Mouse (Mus musculus) liver, embryonic 13.5 days (tissue): ENCODE results near the gene Sat2. TPM values are rescaled to one million over a fixed set of nuclear protein-coding genes. Genes with fewer than 3 reads are reported as not detected.

ENCODE experiments used
- ATAC-seq: fragments of 200-750 bp; cut with Nextera tagmentation; 2 replicates; pipeline ENCODE4 v1.8.0; 2017; ENCODE audit warnings: low read depth, mild to moderate bottlenecking, moderate number of reproducible peaks, moderate library complexity
- DNase-seq: peaks from one replicate; pipeline ENCODE4 v3.0.0; 2022
- H3K27ac ChIP-seq: fragments of 300-500 bp; sonication (generic); 2 replicates; pipeline ENCODE4 v1.5.1; 2015; ENCODE audit warnings: moderate library complexity, mild to moderate bottlenecking, inconsistent platforms
- H3K27me3 ChIP-seq: fragments of 300-500 bp; sonication (generic); 2 replicates; pipeline ENCODE4 v1.6.1; 2015; ENCODE audit warnings: mild to moderate bottlenecking, inconsistent platforms
- H3K36me3 ChIP-seq: fragments of 300-500 bp; sonication (generic); 2 replicates; pipeline ENCODE4 v1.6.1; 2015; ENCODE audit warnings: mild to moderate bottlenecking, inconsistent platforms
- H3K4me1 ChIP-seq: fragments of 300-500 bp; sonication (generic); replicated peaks from 2 replicates; pipeline ENCODE4 v1.6.1; 2015; ENCODE audit warnings: inconsistent platforms
- H3K4me2 ChIP-seq: fragments of 300-500 bp; sonication (generic); 2 replicates; pipeline ENCODE4 v1.6.1; 2015; ENCODE audit warnings: inconsistent platforms, mild to moderate bottlenecking, moderate library complexity
- H3K4me3 ChIP-seq: fragments of 300-500 bp; sonication (generic); replicated peaks from 2 replicates; pipeline ENCODE4 v1.5.1; 2015; ENCODE audit warnings: mild to moderate bottlenecking, inconsistent platforms
- H3K9ac ChIP-seq: fragments of 300-500 bp; sonication (generic); 2 replicates; pipeline ENCODE4 v1.6.1; 2015; ENCODE audit warnings: mild to moderate bottlenecking, inconsistent platforms
- H3K9me3 ChIP-seq: fragments of 300-500 bp; sonication (generic); replicated peaks from 2 replicates; pipeline ENCODE4 v1.6.1; 2016; ENCODE audit warnings: inconsistent platforms
- whole genome bisulfite sequencing: fragments of 180-500 bp; shearing (Covaris S2); methylation state at CpG from one replicate; pipeline ENCODE4 v1.1.7; 2015; ENCODE audit not compliant: insufficient replicate concordance; 5-methylcytosine and 5-hydroxymethylcytosine counted together
- polyA plus RNA-seq: library from polyadenylated mRNA; unstranded; fragments of >200 nt; fragmentation: Nextera tagmentation; extraction: Ambion mirVana; gene quantifications from 2 replicates; pipeline ENCODE4 v1.2.1, GENCODE M21; 2015

The Sat2 gene
- polyA plus RNA-seq, 1 experiment from 2014 or later: 11.6 TPM

- Histone ChIP-seq H3K4me1 (peaks cover 77% of the 10 kb centered on the region), H3K27ac (peak overlapping the region; percentile 96), H3K27me3 (no peaks in the 10 kb centered on the region), H3K4me2 (peak overlapping the region; percentile 65), H3K36me3 (peaks cover 44% of the 10 kb centered on the region), H3K9ac (peak overlapping the region; percentile 62), H3K9me3 (no peaks in the 10 kb centered on the region), H3K4me3 (no peak overlapping the region)
- DNase-seq: no peak
- no peak for ATAC-seq
- 63% methylated on average over 7 of the region's 7 CpGs for WGBS
Observed at GRCm38 (mm10) chr11:69584008-69584407, 37.8 kb upstream of the Sat2 start.

- H3K27ac ChIP-seq: peak overlapping the region; percentile 96
- H3K36me3 ChIP-seq: peaks cover 54% of the 10 kb centered on the region
- no peaks in the 10 kb centered on the region for H3K27me3 ChIP-seq
- H3K9me3 ChIP-seq: no peaks in the 10 kb centered on the region
- H3K4me2 ChIP-seq: peak overlapping the region; percentile 65
- H3K4me1 ChIP-seq: peaks cover 82% of the 10 kb centered on the region
- WGBS: 77% methylated on average over 13 of the region's 13 CpGs
- ATAC-seq (no peak), DNase-seq (no peak)
- H3K9ac ChIP-seq: peak overlapping the region; percentile 62
- peak overlapping the region; percentile 27; the same call in 1 of the 2 replicates for H3K4me3 ChIP-seq
Observed at GRCm38 (mm10) chr11:69584937-69585336, 36.9 kb upstream of the Sat2 start.

GRCm38 (mm10) chr11:69585718-69586325, 36.0 kb upstream of the Sat2 start:
- H3K27me3 ChIP-seq: no peaks in the 10 kb centered on the region
- WGBS: 25% methylated on average over 7 of the region's 7 CpGs
- H3K9me3 ChIP-seq: no peaks in the 10 kb centered on the region
- peaks cover 62% of the 10 kb centered on the region for H3K36me3 ChIP-seq
- peak; percentile 76 for DNase-seq
- H3K4me3 ChIP-seq: peak overlapping the region; percentile 34
- peak overlapping the region; percentile 96 for H3K27ac ChIP-seq
- H3K4me2 ChIP-seq: peak overlapping the region; percentile 65
- ATAC-seq: peak; percentile 76
- peaks cover 91% of the 10 kb centered on the region for H3K4me1 ChIP-seq
- H3K9ac ChIP-seq: peak overlapping the region; percentile 62

- Histone ChIP-seq H3K4me3 (peak overlapping the region; percentile 30), H3K27ac (peak overlapping the region; percentile 96), H3K4me2 (peak overlapping the region; percentile 62), H3K4me1 (peaks cover 92% of the 10 kb centered on the region), H3K9me3 (no peaks in the 10 kb centered on the region), H3K9ac (peak overlapping the region; percentile 67), H3K27me3 (no peaks in the 10 kb centered on the region), H3K36me3 (peaks cover 70% of the 10 kb centered on the region)
- DNase-seq (peak; percentile 67), ATAC-seq (peak; percentile 82)
- WGBS: 38% methylated on average over 22 of the region's 22 CpGs
Observed at GRCm38 (mm10) chr11:69589207-69589834, 32.5 kb upstream of the Sat2 start.

- ATAC-seq (peak; percentile 71), DNase-seq (no peak)
- H3K9ac ChIP-seq: peak overlapping the region; percentile 67
- no peaks in the 10 kb centered on the region for H3K9me3 ChIP-seq
- peak overlapping the region; percentile 62 for H3K4me2 ChIP-seq
- no peak overlapping the region for H3K4me3 ChIP-seq
- peak overlapping the region; percentile 96 for H3K27ac ChIP-seq
- peaks cover 79% of the 10 kb centered on the region for H3K4me1 ChIP-seq
- whole genome bisulfite sequencing: 65% methylated on average over 8 of the region's 8 CpGs
- no peaks in the 10 kb centered on the region for H3K27me3 ChIP-seq
- peaks cover 73% of the 10 kb centered on the region for H3K36me3 ChIP-seq
Observed at GRCm38 (mm10) chr11:69590622-69591021, 31.2 kb upstream of the Sat2 start.

- Histone ChIP-seq H3K9ac (peak overlapping the region; percentile 43; the same call in 1 of the 2 replicates), H3K36me3 (peaks cover 73% of the 10 kb centered on the region), H3K4me1 (peaks cover 71% of the 10 kb centered on the region), H3K4me2 (peak overlapping the region; percentile 62; the same call in 1 of the 2 replicates), H3K27ac (peak overlapping the region; percentile 96), H3K4me3 (no peak overlapping the region), H3K9me3 (no peaks in the 10 kb centered on the region), H3K27me3 (no peaks in the 10 kb centered on the region)
- WGBS: 76% methylated on average over 3 of the region's 3 CpGs
- DNase-seq (no peak), ATAC-seq (no peak)
Observed at GRCm38 (mm10) chr11:69591424-69591823, 30.4 kb upstream of the Sat2 start.

- Histone ChIP-seq H3K4me1 (peaks cover 65% of the 10 kb centered on the region), H3K27me3 (no peaks in the 10 kb centered on the region), H3K36me3 (peaks cover 67% of the 10 kb centered on the region), H3K4me3 (no peak overlapping the region), H3K4me2 (no peak overlapping the region), H3K9me3 (no peaks in the 10 kb centered on the region), H3K27ac (peak overlapping the region; percentile 96), H3K9ac (peak overlapping the region; percentile 43; the same call in 1 of the 2 replicates)
- 77% methylated on average over 7 of the region's 7 CpGs for WGBS
- DNase-seq: no peak
- no peak for ATAC-seq
Observed at GRCm38 (mm10) chr11:69591899-69592637, 29.8 kb upstream of the Sat2 start.

GRCm38 (mm10) chr11:69592799-69593198, 29.0 kb upstream of the Sat2 start:
- DNase-seq (no peak), ATAC-seq (no peak)
- Histone ChIP-seq H3K36me3 (peaks cover 60% of the 10 kb centered on the region), H3K4me3 (no peak overlapping the region), H3K4me1 (peaks cover 58% of the 10 kb centered on the region), H3K27ac (peak overlapping the region; percentile 96), H3K27me3 (no peaks in the 10 kb centered on the region), H3K9me3 (no peaks in the 10 kb centered on the region), H3K9ac (peak overlapping the region; percentile 43; the same call in 1 of the 2 replicates), H3K4me2 (no peak overlapping the region)
- 63% methylated on average over 4 of the region's 4 CpGs for WGBS

- no peak for DNase-seq
- Histone ChIP-seq H3K27me3 (no peaks in the 10 kb centered on the region), H3K27ac (peak overlapping the region; percentile 50; the same call in 1 of the 2 replicates), H3K4me1 (peaks cover 51% of the 10 kb centered on the region), H3K4me2 (no peak overlapping the region), H3K9ac (no peak overlapping the region), H3K9me3 (no peaks in the 10 kb centered on the region), H3K36me3 (peaks cover 39% of the 10 kb centered on the region), H3K4me3 (no peak overlapping the region)
- no peak for ATAC-seq
- 93% methylated on average over 6 of the region's 6 CpGs for WGBS
Observed at GRCm38 (mm10) chr11:69594853-69595252, 27.0 kb upstream of the Sat2 start.

GRCm38 (mm10) chr11:69599436-69599835, 22.4 kb upstream of the Sat2 start:
- H3K9ac ChIP-seq: peak overlapping the region; percentile 96
- no peaks in the 10 kb centered on the region for H3K27me3 ChIP-seq
- peaks cover 60% of the 10 kb centered on the region for H3K4me1 ChIP-seq
- H3K27ac ChIP-seq: peak overlapping the region; percentile 94
- peak overlapping the region; percentile 39 for H3K4me3 ChIP-seq
- DNase-seq: peak; percentile 53
- peak overlapping the region; percentile 64 for H3K4me2 ChIP-seq
- H3K36me3 ChIP-seq: peaks cover 37% of the 10 kb centered on the region
- peak; percentile 81 for ATAC-seq
- H3K9me3 ChIP-seq: no peaks in the 10 kb centered on the region
- 8% methylated on average over 9 of the region's 9 CpGs for WGBS

- peak overlapping the region; percentile 64 for H3K4me2 ChIP-seq
- WGBS: 24% methylated on average over 6 of the region's 6 CpGs
- peak overlapping the region; percentile 96 for H3K9ac ChIP-seq
- no peaks in the 10 kb centered on the region for H3K9me3 ChIP-seq
- ATAC-seq: peak; percentile 20; the same call in 1 of the 2 replicates
- peak overlapping the region; percentile 94 for H3K27ac ChIP-seq
- DNase-seq: peak; percentile 51
- peaks cover 37% of the 10 kb centered on the region for H3K36me3 ChIP-seq
- H3K27me3 ChIP-seq: no peaks in the 10 kb centered on the region
- peaks cover 67% of the 10 kb centered on the region for H3K4me1 ChIP-seq
- peak overlapping the region; percentile 39 for H3K4me3 ChIP-seq
Observed at GRCm38 (mm10) chr11:69600098-69600497, 21.7 kb upstream of the Sat2 start.
